Mouse (Mus musculus) ES-Bruce4 (cell line): ENCODE measurements around the gene Itga1. TPM values are rescaled to one million over a fixed set of nuclear protein-coding genes. Genes with fewer than 3 reads are reported as not detected.

ENCODE experiments used
- H3K27ac ChIP-seq: 2 replicates; pipeline ENCODE4 v1.5.1; 2012; ENCODE audit warnings: low read length, inconsistent platforms; ENCODE audit not compliant: insufficient read depth
- H3K27me3 ChIP-seq: 2 replicates; pipeline ENCODE4 v1.6.1; 2012; ENCODE audit warnings: mild to moderate bottlenecking, low read length, inconsistent platforms; ENCODE audit not compliant: control insufficient read depth, poor library complexity, insufficient read depth, severe bottlenecking
- H3K36me3 ChIP-seq: 2 replicates; pipeline ENCODE4 v1.6.1; 2012; ENCODE audit warnings: inconsistent platforms, mild to moderate bottlenecking, low read length, moderate library complexity; ENCODE audit not compliant: control insufficient read depth, poor library complexity, insufficient read depth, severe bottlenecking
- H3K4me1 ChIP-seq: one replicate; pipeline ENCODE4 v1.8.1; 2011; ENCODE audit warnings: low read length; ENCODE audit not compliant: control insufficient read depth, insufficient read depth
- H3K4me3 ChIP-seq: 2 replicates; pipeline ENCODE4 v1.5.1; 2011; ENCODE audit warnings: low read depth, mild to moderate bottlenecking, low read length
- H3K9ac ChIP-seq: 2 replicates; pipeline ENCODE4 v1.6.1; 2012; ENCODE audit warnings: low read depth, mild to moderate bottlenecking, inconsistent platforms; ENCODE audit not compliant: poor library complexity, severe bottlenecking
- H3K9me3 ChIP-seq: replicated peaks from 2 replicates; pipeline ENCODE4 v1.6.1; 2012; ENCODE audit warnings: mild to moderate bottlenecking, low read length, inconsistent platforms; ENCODE audit not compliant: control insufficient read depth, poor library complexity, insufficient read depth, severe bottlenecking
- CTCF ChIP-seq: IDR thresholded peaks from one replicate; pipeline ENCODE4 v1.8.1; 2011; ENCODE audit warnings: low read depth, low read length
- EP300 ChIP-seq: IDR thresholded peaks from 2 replicates; pipeline ENCODE4 v1.6.1; 2011; ENCODE audit warnings: low read depth, low read length; ENCODE audit not compliant: insufficient read depth
- POLR2A ChIP-seq: IDR thresholded peaks from one replicate; pipeline ENCODE4 v1.8.1; 2011; ENCODE audit warnings: low read length; ENCODE audit not compliant: insufficient read depth
- polyA plus RNA-seq: library from polyadenylated mRNA; stranded (reverse); fragments of >200 nt; gene quantifications from 2 replicates; pipeline ENCODE4 v1.2.4, GENCODE M21; 2011; ENCODE audit warnings: low read depth; ENCODE audit not compliant: missing spikeins, insufficient read depth, insufficient read length

Itga1 gene
- polyA plus RNA-seq, 1 experiment = 5.2 TPM

DNA sequence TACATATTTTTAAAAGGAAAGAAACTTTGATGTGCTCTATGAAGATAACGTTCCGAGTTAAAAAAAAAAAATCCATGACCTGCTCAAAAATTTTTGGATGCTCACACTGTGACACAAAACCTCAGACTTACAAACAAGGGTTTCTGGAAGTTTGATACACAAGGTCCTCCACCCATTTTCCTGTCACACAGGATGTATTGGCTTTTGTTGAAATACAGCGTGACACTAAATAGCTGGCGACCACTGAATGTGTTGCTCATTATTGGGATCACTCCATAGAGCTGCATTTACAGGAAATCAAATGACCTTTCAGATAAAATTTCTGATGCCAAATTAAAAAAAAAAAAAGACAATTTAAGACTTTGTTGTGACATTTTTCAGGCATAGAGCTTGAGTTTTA lies 23.4 kb upstream of the Itga1 start:
- H3K9me3 ChIP-seq = no peaks in the 10 kb centered on the region
- H3K4me3 ChIP-seq = no peak overlapping the region
- H3K4me1 ChIP-seq = no peaks in the 10 kb centered on the region
- H3K36me3 ChIP-seq = no peaks in the 10 kb centered on the region
- no peaks in the 10 kb centered on the region for H3K27me3 ChIP-seq
- no peak for TF ChIP-seq CTCF
- TF ChIP-seq POLR2A = no peak
- no peak for TF ChIP-seq EP300
- no peak overlapping the region for H3K9ac ChIP-seq
- H3K27ac ChIP-seq = no peak overlapping the region

DNA sequence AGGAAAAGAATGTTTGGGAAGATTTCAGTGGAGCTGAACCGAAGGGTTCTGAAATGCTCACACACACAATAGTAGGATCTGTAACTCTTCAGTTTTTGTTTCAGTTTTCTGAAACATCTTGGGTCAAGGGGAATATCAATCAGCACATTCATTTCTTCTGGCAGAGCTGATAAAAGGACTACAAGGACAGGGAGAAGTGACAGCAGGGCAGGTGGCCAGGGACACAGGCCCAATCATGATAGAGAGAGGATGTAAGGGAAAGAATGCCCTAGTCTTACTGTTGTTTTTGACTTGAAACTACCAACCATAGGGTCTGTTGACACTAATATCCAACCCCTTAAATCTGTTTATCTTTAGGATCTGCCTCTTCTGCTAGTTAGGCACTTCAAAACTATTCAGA lies 22.8 kb upstream of the Itga1 start:
- Histone ChIP-seq H3K9me3 (no peaks in the 10 kb centered on the region), H3K27me3 (no peaks in the 10 kb centered on the region), H3K36me3 (no peaks in the 10 kb centered on the region), H3K4me1 (no peaks in the 10 kb centered on the region), H3K4me3 (no peak overlapping the region), H3K27ac (no peak overlapping the region), H3K9ac (no peak overlapping the region)
- TF ChIP-seq POLR2A (no peak), EP300 (no peak), CTCF (no peak)

DNA sequence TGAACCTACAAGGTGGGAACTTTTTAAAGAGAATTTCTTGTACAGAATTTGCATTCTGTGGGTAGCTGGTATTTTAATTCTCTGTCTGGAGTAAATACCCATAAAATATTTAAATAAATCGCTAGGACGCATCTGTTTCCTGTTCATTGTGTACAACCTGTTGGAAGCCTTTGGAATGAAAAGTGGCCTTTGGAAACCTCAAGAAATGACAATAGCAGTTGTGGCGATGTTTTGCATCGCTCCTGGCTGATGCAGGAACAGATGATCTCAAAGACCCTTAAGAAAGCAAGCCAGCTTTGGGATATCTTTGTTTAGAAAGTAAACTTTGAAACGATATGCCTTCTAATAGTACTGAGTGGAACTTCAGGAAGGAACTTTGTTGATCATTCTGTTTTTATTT lies 17.0 kb upstream of the Itga1 start:
- no peak overlapping the region for H3K27ac ChIP-seq
- H3K27me3 ChIP-seq = no peaks in the 10 kb centered on the region
- H3K36me3 ChIP-seq = no peaks in the 10 kb centered on the region
- H3K4me1 ChIP-seq = peaks cover 5% of the 10 kb centered on the region
- TF ChIP-seq POLR2A (no peak), EP300 (no peak), CTCF (no peak)
- no peak overlapping the region for H3K4me3 ChIP-seq
- H3K9me3 ChIP-seq = no peaks in the 10 kb centered on the region
- no peak overlapping the region for H3K9ac ChIP-seq

DNA sequence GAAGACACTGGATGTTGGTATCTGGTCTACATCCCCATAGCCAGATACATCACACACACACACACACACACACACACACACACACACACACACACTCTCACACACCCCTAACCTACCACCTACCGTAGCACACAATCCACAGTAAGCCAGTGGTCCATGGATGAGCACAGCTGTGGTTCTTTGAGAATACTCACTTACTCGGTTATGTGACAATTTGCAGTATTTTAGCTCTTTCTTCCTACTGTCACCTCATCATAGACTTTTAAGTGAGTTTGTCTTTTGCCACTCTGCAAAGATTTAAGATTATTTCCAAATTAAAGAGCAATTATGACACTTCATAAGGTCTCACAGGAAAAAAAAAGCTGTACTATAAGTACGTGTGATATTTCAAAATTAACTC lies 16.4 kb upstream of the Itga1 start:
- TF ChIP-seq CTCF (no peak), POLR2A (no peak), EP300 (no peak)
- H3K9ac ChIP-seq = no peak overlapping the region
- H3K27me3 ChIP-seq = no peaks in the 10 kb centered on the region
- H3K27ac ChIP-seq = no peak overlapping the region
- H3K36me3 ChIP-seq = no peaks in the 10 kb centered on the region
- H3K9me3 ChIP-seq = no peaks in the 10 kb centered on the region
- peaks cover 5% of the 10 kb centered on the region for H3K4me1 ChIP-seq
- no peak overlapping the region for H3K4me3 ChIP-seq

DNA sequence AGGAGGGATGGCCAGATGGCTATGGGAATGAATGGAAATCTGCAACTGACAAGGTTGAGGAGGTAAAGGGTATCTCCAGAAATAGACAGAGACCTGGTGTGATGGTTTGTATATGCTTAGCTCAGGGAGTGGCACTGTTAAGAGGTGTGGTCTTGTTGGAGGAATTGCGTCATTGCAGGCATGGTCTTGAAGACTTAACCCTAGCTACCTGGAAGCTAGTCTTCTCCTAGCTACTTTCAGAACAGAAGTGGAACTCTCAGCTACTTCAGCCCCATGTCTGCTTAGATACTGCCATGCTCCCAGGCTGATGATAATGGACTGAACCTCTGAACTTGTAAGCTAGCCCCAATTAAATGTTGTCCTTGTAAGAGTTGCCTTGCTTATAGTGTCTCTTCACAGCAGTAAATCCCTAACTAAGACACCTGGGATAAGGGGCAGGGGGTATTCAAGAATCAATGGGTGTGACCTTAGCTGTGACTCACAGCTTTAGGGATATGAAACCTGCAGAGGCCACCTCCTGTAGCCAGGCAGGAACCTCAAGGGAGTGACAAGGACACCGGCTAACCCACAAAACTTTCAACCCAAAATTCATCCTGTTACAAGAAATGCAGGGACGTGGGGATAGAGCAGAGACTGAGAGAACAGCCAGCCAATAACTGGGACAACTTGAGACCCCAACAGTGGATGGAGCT lies 15.3 kb upstream of the Itga1 start:
- no peaks in the 10 kb centered on the region for H3K9me3 ChIP-seq
- peaks cover 5% of the 10 kb centered on the region for H3K4me1 ChIP-seq
- no peaks in the 10 kb centered on the region for H3K27me3 ChIP-seq
- no peaks in the 10 kb centered on the region for H3K36me3 ChIP-seq
- H3K27ac ChIP-seq = no peak overlapping the region
- no peak overlapping the region for H3K4me3 ChIP-seq
- no peak overlapping the region for H3K9ac ChIP-seq
- TF ChIP-seq POLR2A = no peak
- no peak for TF ChIP-seq EP300
- TF ChIP-seq CTCF = no peak

DNA sequence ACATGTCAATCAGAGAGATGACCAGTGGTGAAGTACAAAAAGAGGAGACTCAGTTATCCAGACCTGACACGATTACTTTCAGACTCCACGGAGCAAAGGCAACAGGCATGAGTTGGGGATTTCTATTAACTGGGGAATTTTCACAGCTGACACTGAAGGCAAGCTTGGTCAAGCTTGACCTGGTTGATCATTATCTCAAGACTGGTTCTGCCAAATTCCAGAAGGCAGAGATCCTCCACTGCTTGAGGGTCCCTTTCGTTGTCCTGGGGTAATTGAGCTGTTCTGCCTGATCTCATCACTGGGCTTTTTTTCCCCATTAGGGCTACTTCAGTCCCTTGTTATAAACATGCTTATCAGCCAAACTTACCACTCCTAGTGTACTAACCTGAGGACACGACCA lies 7.9 kb upstream of the Itga1 start:
- Histone ChIP-seq H3K4me1 (no peaks in the 10 kb centered on the region), H3K36me3 (no peaks in the 10 kb centered on the region), H3K9me3 (no peaks in the 10 kb centered on the region), H3K27me3 (no peaks in the 10 kb centered on the region), H3K9ac (no peak overlapping the region), H3K27ac (no peak overlapping the region), H3K4me3 (no peak overlapping the region)
- no peak for TF ChIP-seq POLR2A
- no peak for TF ChIP-seq EP300
- TF ChIP-seq CTCF = no peak
